Mouse (Mus musculus) v-Abl transformed pro-B cells (cell line): ENCODE data around the gene Rrp12.
"Not testable (repeated sequence)": the region's sequence is repeated elsewhere in the genome, so short reads cannot be mapped to it uniquely, and the experiment has no call there.

Source experiments
- in situ Hi-C, 2 experiments: fragments of 400-800 bp; cut with MboI; formaldehyde crosslinking; loops; one replicate each; pipeline ENCODE4 v1.15.1; 2025; ENCODE audit not compliant: unreplicated experiment in 2 of 2

Rrp12 gene

GRCm38 (mm10) chr19:41895460-41896318 lies at the start of gene Rrp12:
Rrp12 (minus strand) TSS chr19:41896173.
- in situ Hi-C loops, result no loop called here

GRCm38 (mm10) chr19:41943841-41944240 lies 47.9 kb upstream of the Rrp12 start:
- in situ Hi-C loops, result no loop called here

GRCm38 (mm10) chr19:41938539-41938938 lies 42.6 kb upstream of the Rrp12 start:
- in situ Hi-C loops, result loop anchor here in 1 of 2 experiments (10.0 kb wide), 1 partner anchor 134 kb away; the partner anchor contains the start of gene Arhgap19

- in situ Hi-C loops, result loop anchor here in 1 of 2 experiments (10.0 kb wide), 1 partner anchor 131 kb away; the partner anchor contains the start of gene Arhgap19
Measured at GRCm38 (mm10) chr19:41935921-41936320, 39.9 kb upstream of the Rrp12 start.

- in situ Hi-C loops, result loop anchor here in 1 of 2 experiments (10.0 kb wide), 1 partner anchor 129 kb away; the partner anchor contains the start of gene Arhgap19
Measured at GRCm38 (mm10) chr19:41934124-41934523, 38.2 kb upstream of the Rrp12 start.

- in situ Hi-C loops, result loop anchor here in 1 of 2 experiments (10.0 kb wide), 1 partner anchor 129 kb away; the partner anchor contains the start of gene Arhgap19
Measured at GRCm38 (mm10) chr19:41933179-41934086, 37.5 kb upstream of the Rrp12 start, which contains the start of the genes Exosc1 and Zdhhc16. Exosc1 (minus strand) TSS chr19:41933423. Zdhhc16 (plus strand) TSS chr19:41933480.

- in situ Hi-C loops, result loop anchor here in 1 of 2 experiments (10.0 kb wide), 1 partner anchor 128 kb away; the partner anchor contains the start of gene Arhgap19
Measured at GRCm38 (mm10) chr19:41932686-41933085, 36.7 kb upstream of the Rrp12 start.

GRCm38 (mm10) chr19:41920412-41921067 lies 24.6 kb upstream of the Rrp12 start:
- in situ Hi-C loops, result no loop called here

GRCm38 (mm10) chr19:41919471-41919870 lies 23.5 kb upstream of the Rrp12 start:
- in situ Hi-C loops, result no loop called here

- in situ Hi-C loops, result no loop called here
Measured at GRCm38 (mm10) chr19:41916853-41917252, 20.9 kb upstream of the Rrp12 start.

GRCm38 (mm10) chr19:41915294-41915693 lies 19.3 kb upstream of the Rrp12 start:
- in situ Hi-C loops, result no loop called here

GRCm38 (mm10) chr19:41914592-41914882 lies 18.6 kb upstream of the Rrp12 start:
- in situ Hi-C loops, result not testable (repeated sequence)

GRCm38 (mm10) chr19:41913774-41914591 lies 18.0 kb upstream of the Rrp12 start:
- in situ Hi-C loops, result no loop called here

- in situ Hi-C loops, result no loop called here
Measured at GRCm38 (mm10) chr19:41912121-41913080, 16.4 kb upstream of the Rrp12 start.

GRCm38 (mm10) chr19:41911178-41912073 lies 15.5 kb upstream of the Rrp12 start, which contains the start of gene Pgam1:
Pgam1 (plus strand) TSS chr19:41911923.
- in situ Hi-C loops, result no loop called here

GRCm38 (mm10) chr19:41910396-41910795 lies 14.4 kb upstream of the Rrp12 start:
- in situ Hi-C loops, result no loop called here

GRCm38 (mm10) chr19:41908736-41909135 lies 12.8 kb upstream of the Rrp12 start:
- in situ Hi-C loops, result no loop called here
